In genomic region chr3:80038553-80039129, GRCm38 (mm10) we compare ENCODE assay signal across 19 mouse cellular contexts.
DNase-seq lines count a peak whose midpoint lies in the region; TF ChIP-seq lines count a peak whose summit lies in the region.
"Had no signal": no experiment of that assay in that cellular context is flagged by ENCODE, and none has a peak within 500 bp of the region (broad histone marks: within the 10 kb centered on the region; RNA-seq: fewer than 3 reads in every experiment).

No protein-coding gene starts in this region.

- H3K4me3 ChIP-seq in kidney, adult 2 months (ENCODE audit: insufficient read depth, low read depth, low read length), result no peak overlapping the region
- H3K4me3 ChIP-seq: embryonic facial prominence, embryonic 10.5 days; heart, embryonic 15.5 days; kidney, embryonic 15.5 days; megakaryocyte, embryonic 14.5 days; midbrain, embryonic 15.5 days had no signal

- no peaks in the 10 kb centered on the region for H3K36me3 ChIP-seq in kidney, adult 2 months (ENCODE audit: control insufficient read depth, insufficient read depth, low read length)
- H3K36me3 ChIP-seq: embryonic facial prominence, embryonic 10.5 days; heart, embryonic 15.5 days; kidney, embryonic 15.5 days; midbrain, embryonic 15.5 days had no signal

- no peaks in the 10 kb centered on the region for H3K4me1 ChIP-seq in kidney, adult 2 months (ENCODE audit: control insufficient read depth, insufficient read depth, low read length)
- H3K4me1 ChIP-seq: embryonic facial prominence, embryonic 10.5 days; kidney, embryonic 15.5 days; midbrain, embryonic 15.5 days had no signal

- H3K27me3 ChIP-seq in kidney, adult 2 months (replicated peaks; ENCODE audit: control insufficient read depth, insufficient read depth, low read length), result no peaks in the 10 kb centered on the region
- H3K27me3 ChIP-seq: heart, embryonic 15.5 days; kidney, embryonic 15.5 days; megakaryocyte, embryonic 14.5 days; midbrain, embryonic 15.5 days had no signal

- WGBS in kidney, adult 2 months, result 56% methylated on average over 11 of the region's 11 CpGs

- TF ChIP-seq POLR2A in kidney, adult 2 months (IDR thresholded peaks at IDR 0.05; ENCODE audit: low read depth, low read length), result no peak

- no peak overlapping the region for H3K27ac ChIP-seq in kidney, adult 2 months (ENCODE audit: insufficient read depth, low read depth, low read length)
- H3K27ac ChIP-seq: embryonic facial prominence, embryonic 10.5 days; heart, embryonic 15.5 days; hindbrain, embryonic 14.5 days; kidney, embryonic 15.5 days; midbrain, embryonic 15.5 days; stomach, postnatal 0 days had no signal

- DNase-seq in kidney, adult 2 months, result peak; percentile 13
- DNase-seq in kidney, adult 11 months, result no peak
- peak; percentile 39 to 59 for DNase-seq in heart, adult 9 months (ENCODE audit: low spot score in 2 of 2)
- DNase-seq in heart, postnatal 4 days, result peak; percentile 25
- DNase-seq in lung, postnatal 36 days, result peak; percentile 35
- DNase-seq in urinary bladder, postnatal 25 days (ENCODE audit: low spot score), result no peak
- DNase-seq in embryo, embryonic 11 days, result no peak
- DNase-seq: adrenal gland, postnatal 36 days; B cell, adult 2 months; cerebellum, adult 18-20 months; cerebellum, postnatal 36 days; gastrocnemius, postnatal 14 days had no signal

- TF ChIP-seq CTCF in kidney, adult 2 months (conservative IDR thresholded peaks at IDR 0.05; ENCODE audit: insufficient read depth, insufficient read length, low read depth, low read length), result no peak

Comparison
In these comparisons a context has a peak if more than half of its experiments do, and no peak if none do; other contexts are left out.
1. DNase-seq: peak in kidney, adult 2 months (single experiment), heart, adult 9 months (2 of 2), heart, postnatal 4 days (single experiment) and lung, postnatal 36 days (single experiment); none in kidney, adult 11 months (single experiment), urinary bladder, postnatal 25 days (single experiment) and embryo, embryonic 11 days (single experiment).